Mouse (Mus musculus) testis, adult 2 months (tissue): Measurements from ENCODE around the gene P4ha3. TPM values are rescaled to one million over a fixed set of nuclear protein-coding genes. Genes with fewer than 3 reads are reported as not detected.

Experiments
- H3K27ac ChIP-seq: fragments of 200-500 bp; 2 replicates; pipeline ENCODE4 v1.5.1; 2012; ENCODE audit warnings: low read depth, low read length; ENCODE audit not compliant: control insufficient read depth, insufficient read depth
- H3K27me3 ChIP-seq: fragments of 200-500 bp; 2 replicates; pipeline ENCODE4 v1.6.1; 2012; ENCODE audit warnings: mild to moderate bottlenecking, low read length, moderate library complexity; ENCODE audit not compliant: control insufficient read depth, insufficient read depth
- H3K36me3 ChIP-seq: fragments of 200-500 bp; 2 replicates; pipeline ENCODE4 v1.6.1; 2012; ENCODE audit warnings: mild to moderate bottlenecking, low read length; ENCODE audit not compliant: control insufficient read depth, insufficient read depth
- H3K4me1 ChIP-seq: fragments of 200-500 bp; 2 replicates; pipeline ENCODE4 v1.6.1; 2012; ENCODE audit warnings: low read length; ENCODE audit not compliant: control insufficient read depth, insufficient read depth
- H3K4me3 ChIP-seq: fragments of 200-500 bp; 2 replicates; pipeline ENCODE4 v1.5.1; 2012; ENCODE audit warnings: low read depth, mild to moderate bottlenecking, low read length, moderate library complexity, mixed read lengths; ENCODE audit not compliant: control insufficient read depth
- CTCF ChIP-seq: fragments of 200-500 bp; IDR thresholded peaks from 2 replicates; pipeline ENCODE4 v1.5.1; 2012; ENCODE audit warnings: low read depth, mild to moderate bottlenecking, inconsistent platforms, low read length, moderate library complexity; ENCODE audit not compliant: control insufficient read depth, insufficient read depth, insufficient replicate concordance
- POLR2A ChIP-seq: fragments of 200-500 bp; IDR thresholded peaks from 2 replicates; pipeline ENCODE4 v1.6.1; 2012; ENCODE audit warnings: low read depth, mild to moderate bottlenecking, inconsistent platforms, low read length, moderate library complexity; ENCODE audit not compliant: control insufficient read depth
- polyA plus RNA-seq: library from polyadenylated mRNA; depleted of rRNA; stranded (reverse); fragments of >200 nt; gene quantifications from 2 replicates; pipeline ENCODE4 v1.2.3, GENCODE M21; 2012

P4ha3 gene
- polyA plus RNA-seq, 1 experiment, result 1.4 TPM

GRCm38 (mm10) chr7:100293546-100293945, 8.2 kb downstream of the P4ha3 start:
- no peak overlapping the region for H3K4me3 ChIP-seq

DNA sequence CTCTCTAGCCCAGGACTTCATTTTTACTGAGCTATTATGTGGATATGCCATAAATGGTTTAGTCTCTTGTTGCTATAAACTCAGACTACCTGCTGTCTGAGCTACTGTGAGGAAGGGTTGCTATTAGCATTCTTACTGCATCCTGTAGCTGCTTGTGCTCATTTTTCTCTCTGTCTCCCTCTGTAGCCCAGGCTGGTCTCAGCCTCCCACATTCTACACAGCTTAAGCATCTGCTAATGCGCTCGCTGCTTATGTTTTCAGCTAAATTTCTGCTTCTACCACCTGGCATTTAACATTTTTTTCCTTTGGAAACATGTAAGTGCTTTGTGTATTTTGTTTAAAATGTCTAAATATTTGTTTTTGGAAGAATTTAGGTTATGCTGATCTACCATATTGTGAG, 10.4 kb downstream of the P4ha3 start:
- H3K27me3 ChIP-seq, result no peaks in the 10 kb centered on the region
- TF ChIP-seq POLR2A (no peak), CTCF (no peak)
- H3K36me3 ChIP-seq, result no peaks in the 10 kb centered on the region
- H3K4me3 ChIP-seq, result no peak overlapping the region
- H3K27ac ChIP-seq, result no peak overlapping the region
- no peaks in the 10 kb centered on the region for H3K4me1 ChIP-seq

More at GRCm38 (mm10) chr7:100293546-100293945, 8.2 kb downstream of the P4ha3 start:
- H3K27me3 ChIP-seq, result no peaks in the 10 kb centered on the region
- H3K27ac ChIP-seq, result no peak overlapping the region
- H3K36me3 ChIP-seq, result no peaks in the 10 kb centered on the region
- H3K4me1 ChIP-seq, result peaks cover 5% of the 10 kb centered on the region
- no peak for TF ChIP-seq CTCF
- TF ChIP-seq POLR2A, result no peak

GRCm38 (mm10) chr7:100296699-100297098, 11.4 kb downstream of the P4ha3 start:
- Histone ChIP-seq H3K4me3 (no peak overlapping the region), H3K4me1 (peaks cover 2% of the 10 kb centered on the region; the same call in 1 of the 2 replicates), H3K27me3 (no peaks in the 10 kb centered on the region), H3K27ac (no peak overlapping the region), H3K36me3 (no peaks in the 10 kb centered on the region)
- TF ChIP-seq POLR2A, result no peak
- TF ChIP-seq CTCF, result no peak

- H3K4me1 ChIP-seq, result peaks cover 2% of the 10 kb centered on the region; the same call in 1 of the 2 replicates
- H3K4me3 ChIP-seq, result no peak overlapping the region
- no peaks in the 10 kb centered on the region for H3K36me3 ChIP-seq
- H3K27me3 ChIP-seq, result no peaks in the 10 kb centered on the region
- no peak overlapping the region for H3K27ac ChIP-seq
- TF ChIP-seq POLR2A, result no peak
- no peak for TF ChIP-seq CTCF
Measured at GRCm38 (mm10) chr7:100298861-100299510, 13.7 kb downstream of the P4ha3 start.

DNA sequence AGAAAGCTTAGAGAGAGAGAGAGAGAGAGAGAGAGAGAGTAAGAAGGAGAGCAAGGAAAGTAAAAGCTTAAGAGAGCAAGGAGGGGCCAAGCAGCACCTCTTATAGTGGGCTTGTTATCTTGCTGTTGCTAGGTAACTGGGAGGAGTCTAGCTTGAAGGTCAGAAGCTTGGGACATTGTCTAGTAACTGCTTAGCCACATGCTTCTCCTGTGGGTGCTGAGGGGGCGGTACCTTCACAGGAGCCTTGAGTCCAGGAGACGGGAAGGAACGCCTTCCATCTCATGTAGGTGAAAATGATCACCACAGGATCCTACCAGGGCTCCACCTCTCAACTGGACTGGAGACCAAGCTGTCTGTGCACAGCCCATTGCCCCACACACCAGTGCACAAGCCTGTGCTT, 16.1 kb downstream of the P4ha3 start:
- Histone ChIP-seq H3K4me1 (peaks cover 2% of the 10 kb centered on the region; the same call in 1 of the 2 replicates), H3K4me3 (no peak overlapping the region), H3K36me3 (no peaks in the 10 kb centered on the region), H3K27ac (no peak overlapping the region), H3K27me3 (no peaks in the 10 kb centered on the region)
- no peak for TF ChIP-seq POLR2A
- TF ChIP-seq CTCF, result no peak

DNA sequence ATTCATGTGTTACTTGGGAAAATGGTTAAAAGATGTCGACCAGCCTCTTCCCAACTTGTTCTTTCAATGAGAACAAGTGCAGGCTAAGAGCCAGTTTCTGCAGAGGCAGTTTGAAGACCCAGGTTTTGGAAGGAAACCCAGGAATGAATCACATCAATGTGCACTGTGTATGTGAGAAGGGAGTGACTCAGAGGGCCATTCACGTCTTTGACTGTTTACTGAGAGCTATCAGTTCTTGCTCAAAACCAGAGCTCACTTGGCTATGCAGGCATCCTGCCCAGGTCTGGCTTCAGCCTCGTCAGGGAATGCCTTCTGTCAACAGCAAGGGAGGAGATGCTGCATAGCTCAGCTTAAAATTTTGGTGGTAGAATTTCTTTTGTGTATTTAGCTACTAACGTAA, 17.0 kb downstream of the P4ha3 start:
- Histone ChIP-seq H3K27ac (no peak overlapping the region), H3K36me3 (no peaks in the 10 kb centered on the region), H3K4me3 (no peak overlapping the region), H3K4me1 (peaks cover 2% of the 10 kb centered on the region; the same call in 1 of the 2 replicates), H3K27me3 (no peaks in the 10 kb centered on the region)
- TF ChIP-seq POLR2A (no peak), CTCF (no peak)

DNA sequence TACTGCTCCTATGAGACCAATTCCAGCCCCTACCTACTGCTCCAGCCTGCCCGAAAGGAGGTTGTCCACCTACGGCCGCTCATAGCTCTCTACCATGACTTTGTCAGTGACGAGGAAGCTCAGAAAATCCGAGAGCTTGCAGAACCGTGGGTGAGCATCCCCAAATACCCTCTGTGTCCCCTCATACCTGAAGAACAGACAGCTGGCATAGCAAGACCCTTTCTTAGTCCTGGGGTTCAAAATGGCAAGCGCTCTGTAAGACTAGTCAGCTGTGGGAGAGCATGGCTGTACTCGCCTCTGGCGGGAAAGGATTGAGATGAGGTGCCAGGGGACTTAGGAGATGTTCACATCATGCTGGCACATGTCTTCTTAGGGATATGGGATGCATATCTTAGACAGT, 20.6 kb downstream of the P4ha3 start:
- TF ChIP-seq POLR2A (no peak), CTCF (no peak)
- Histone ChIP-seq H3K27ac (no peak overlapping the region), H3K4me1 (peaks cover 2% of the 10 kb centered on the region; the same call in 1 of the 2 replicates), H3K27me3 (no peaks in the 10 kb centered on the region), H3K36me3 (no peaks in the 10 kb centered on the region), H3K4me3 (no peak overlapping the region)
